Comparison of ENCODE assay signal across 22 mouse cellular contexts in the genomic region with DNA sequence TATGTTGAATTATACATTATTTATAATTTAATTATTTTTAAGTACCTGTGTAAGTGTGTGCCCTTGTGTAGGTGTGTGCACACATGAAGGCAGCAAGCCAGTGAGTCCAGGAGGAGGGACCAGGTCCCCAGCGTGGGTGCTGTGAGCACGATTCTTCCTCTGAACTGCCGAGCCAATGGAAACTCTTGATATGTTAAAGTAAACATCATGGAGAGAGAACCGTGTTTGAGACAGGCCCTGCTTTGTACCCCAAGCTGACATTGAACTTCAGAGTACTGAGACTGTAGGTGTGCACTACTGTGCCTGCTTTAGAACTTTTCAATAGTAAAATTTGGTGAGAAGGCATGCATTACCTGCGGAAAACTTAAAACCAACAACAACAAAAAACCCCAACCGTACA. TPM values are rescaled to one million over a fixed set of nuclear protein-coding genes. Genes with fewer than 3 reads are reported as not detected.
DNase-seq lines count a peak whose midpoint lies in the region; ATAC-seq lines count a peak whose summit lies in the region.
"Had no signal": no experiment of that assay in that cellular context is flagged by ENCODE, and none has a peak within 500 bp of the region (broad histone marks: within the 10 kb centered on the region; RNA-seq: fewer than 3 reads in every experiment).

No protein-coding gene starts in this region.

- 0 out of 2 replicates have a peak, but pooled peaks cover 5% of the 10 kb centered on the region for H3K4me1 ChIP-seq in lung, embryonic 16.5 days (replicated peaks; ENCODE audit: control insufficient read depth, insufficient read depth, low read length)
- H3K4me1 ChIP-seq in liver, embryonic 13.5 days (replicated peaks): peaks cover 34% of the 10 kb centered on the region
- H3K4me1 ChIP-seq in stomach, embryonic 15.5 days: no peaks in the 10 kb centered on the region; the same call in 1 of the 2 replicates
- H3K4me1 ChIP-seq: embryonic facial prominence, embryonic 10.5 days; hindbrain, embryonic 12.5 days had no signal

- no peak overlapping the region for H3K9ac ChIP-seq in lung, embryonic 16.5 days (ENCODE audit: low read length)
- H3K9ac ChIP-seq in liver, embryonic 13.5 days: no peak overlapping the region
- no peak overlapping the region for H3K9ac ChIP-seq in stomach, embryonic 15.5 days
- H3K9ac ChIP-seq: forebrain, embryonic 13.5 days; hindbrain, embryonic 12.5 days had no signal

- peak; percentile 64 for ATAC-seq in lung, embryonic 16.5 days (ENCODE audit: low read depth)
- 0 out of 2 replicates have a peak, but pooled peaks have one; percentile 8 for ATAC-seq in liver, embryonic 13.5 days (ENCODE audit: low read depth)
- peak; percentile 51; the same call in 1 of the 2 replicates for ATAC-seq in stomach, embryonic 15.5 days (ENCODE audit: insufficient read depth, low FRiP score, low read depth)
- no peak for ATAC-seq in megakaryocyte progenitor cell, adult 5-6 weeks (replicated peaks; ENCODE audit: poor library complexity)
- ATAC-seq: forebrain, embryonic 13.5 days; hindbrain, embryonic 16.5 days had no signal

- peak overlapping the region; percentile 36; the same call in 1 of the 2 replicates for H3K27ac ChIP-seq in lung, embryonic 16.5 days (ENCODE audit: low read length)
- peak overlapping the region; percentile 66 for H3K27ac ChIP-seq in liver, embryonic 13.5 days
- H3K27ac ChIP-seq in stomach, embryonic 15.5 days: no peak overlapping the region
- H3K27ac ChIP-seq: embryonic facial prominence, embryonic 10.5 days; forebrain, embryonic 13.5 days; hindbrain, embryonic 12.5 days had no signal

- no peak for DNase-seq in lung, postnatal 10 days
- no peak for DNase-seq in liver, embryonic 13.5 days
- DNase-seq in frontal cortex, postnatal 10 days (ENCODE audit: low spot score in 2 of 2): no peak
- no peak for DNase-seq in adrenal gland, adult 8-10 months
- DNase-seq: adrenal gland, postnatal 10 days; cerebellum, adult 11-12 months; cerebellum, adult 9-10 months; cerebellum, postnatal 36 days; gastrocnemius, postnatal 36 days; heart, adult 11 months; heart, postnatal 10 days; heart, postnatal 4 days had no signal

- WGBS in lung, embryonic 16.5 days: 50% methylated on average over 6 of the region's 6 CpGs
- WGBS in liver, embryonic 13.5 days (ENCODE audit: insufficient replicate concordance): 78% methylated on average over 6 of the region's 6 CpGs
- 66% methylated on average over 6 of the region's 6 CpGs for WGBS in stomach, embryonic 15.5 days

- 0 out of 2 replicates have a peak, but pooled peaks cover 1% of the 10 kb centered on the region for H3K36me3 ChIP-seq in lung, embryonic 16.5 days (ENCODE audit: control insufficient read depth, insufficient read depth, low read length)
- H3K36me3 ChIP-seq in liver, embryonic 13.5 days: peaks cover 63% of the 10 kb centered on the region
- H3K36me3 ChIP-seq in stomach, embryonic 15.5 days: no peaks in the 10 kb centered on the region
- H3K36me3 ChIP-seq: hindbrain, embryonic 12.5 days had no signal

- H3K27me3 ChIP-seq in lung, embryonic 16.5 days (ENCODE audit: control insufficient read depth, insufficient read depth, low read depth, low read length): no peaks in the 10 kb centered on the region
- no peaks in the 10 kb centered on the region for H3K27me3 ChIP-seq in liver, embryonic 13.5 days
- H3K27me3 ChIP-seq in stomach, embryonic 15.5 days (replicated peaks): no peaks in the 10 kb centered on the region
- H3K27me3 ChIP-seq: forebrain, embryonic 13.5 days; hindbrain, embryonic 12.5 days had no signal

- no peak overlapping the region for H3K4me2 ChIP-seq in lung, embryonic 16.5 days (ENCODE audit: low read depth, low read length)
- H3K4me2 ChIP-seq in liver, embryonic 13.5 days: no peak overlapping the region
- no peak overlapping the region for H3K4me2 ChIP-seq in stomach, embryonic 15.5 days
- H3K4me2 ChIP-seq: forebrain, embryonic 13.5 days; hindbrain, embryonic 12.5 days had no signal

- no peak overlapping the region for H3K4me3 ChIP-seq in lung, embryonic 16.5 days (ENCODE audit: low read length)
- H3K4me3 ChIP-seq in liver, embryonic 13.5 days (replicated peaks): no peak overlapping the region
- no peak overlapping the region for H3K4me3 ChIP-seq in stomach, embryonic 15.5 days (replicated peaks)
- H3K4me3 ChIP-seq: embryonic facial prominence, embryonic 10.5 days; forebrain, embryonic 13.5 days; hindbrain, embryonic 12.5 days had no signal

- no peaks in the 10 kb centered on the region for H3K9me3 ChIP-seq in lung, embryonic 16.5 days (ENCODE audit: control insufficient read depth, low read length)
- H3K9me3 ChIP-seq in liver, embryonic 13.5 days (replicated peaks): no peaks in the 10 kb centered on the region
- no peaks in the 10 kb centered on the region for H3K9me3 ChIP-seq in stomach, embryonic 15.5 days
- H3K9me3 ChIP-seq: embryonic facial prominence, embryonic 10.5 days; forebrain, embryonic 13.5 days; G1E; hindbrain, embryonic 12.5 days had no signal

RNA-seq across cellular contexts. Expression of a gene that starts 16.4 kb away (rescaled TPM):
- polyA plus RNA-seq in lung, embryonic 16.5 days (2015; fragmentation: Nextera tagmentation; extraction: Ambion mirVana): 92.9 and 93.2 TPM in 2 replicates
- 111 and 125 TPM in 2 replicates for polyA plus RNA-seq in liver, embryonic 13.5 days (2015; fragmentation: Nextera tagmentation; extraction: Ambion mirVana)
- 87.7 and 108 TPM in 2 replicates for polyA plus RNA-seq in stomach, embryonic 15.5 days (2015; fragmentation: Nextera tagmentation; extraction: Ambion mirVana)
- total RNA-seq in adrenal gland, adult 8-10 months (2022): 10 to 100 TPM; 42.3 to 50.6 (median 43.3) TPM
- total RNA-seq in megakaryocyte progenitor cell, adult 5-6 weeks (2015): 90.1 and 113 TPM in 2 replicates
- total RNA-seq in megakaryocyte progenitor cell, adult 5-6 weeks (2017): 137 and 191 TPM in 2 replicates

RNA-seq across cellular contexts. Expression of a gene that starts 25.0 kb away (rescaled TPM):
- not detected in 2 replicates for polyA plus RNA-seq in lung, embryonic 16.5 days (2015; fragmentation: Nextera tagmentation; extraction: Ambion mirVana)
- 0.10 and 0.13 TPM in 2 replicates for polyA plus RNA-seq in liver, embryonic 13.5 days (2015; fragmentation: Nextera tagmentation; extraction: Ambion mirVana)
- polyA plus RNA-seq in stomach, embryonic 15.5 days (2015; fragmentation: Nextera tagmentation; extraction: Ambion mirVana): not detected in 2 replicates
- not detected for total RNA-seq in adrenal gland, adult 8-10 months (2022)
- total RNA-seq in megakaryocyte progenitor cell, adult 5-6 weeks (2015): not detected in 2 replicates
- total RNA-seq in megakaryocyte progenitor cell, adult 5-6 weeks (2017): 0.14 TPM in 1 of 2 replicates, not detected in the other
- total RNA-seq: adrenal gland, postnatal 10 days; adrenal gland, postnatal 4 days; gastrocnemius, adult 8-10 months; gastrocnemius, postnatal 36 days; heart, postnatal 10 days; heart, postnatal 4 days had no signal
- polyA plus RNA-seq: embryonic facial prominence, embryonic 10.5 days; forebrain, embryonic 13.5 days; hindbrain, embryonic 12.5 days; hindbrain, embryonic 16.5 days had no signal

RNA-seq across cellular contexts. Expression of a gene that starts 53.2 kb away (rescaled TPM):
- polyA plus RNA-seq in lung, embryonic 16.5 days (2015; fragmentation: Nextera tagmentation; extraction: Ambion mirVana): 35.7 and 43.7 TPM in 2 replicates
- polyA plus RNA-seq in liver, embryonic 13.5 days (2015; fragmentation: Nextera tagmentation; extraction: Ambion mirVana): 0.43 and 0.51 TPM in 2 replicates
- 4.1 TPM in 2 replicates for polyA plus RNA-seq in stomach, embryonic 15.5 days (2015; fragmentation: Nextera tagmentation; extraction: Ambion mirVana)
- 1 to 10 TPM in 1 of 4 experiments, under 1 TPM in 3; 0.35 to 1.1 (median 0.63) TPM for total RNA-seq in adrenal gland, adult 8-10 months (2022)
- total RNA-seq in megakaryocyte progenitor cell, adult 5-6 weeks (2015): 0.24 and 0.35 TPM in 2 replicates
- 0.25 and 0.74 TPM in 2 replicates for total RNA-seq in megakaryocyte progenitor cell, adult 5-6 weeks (2017)
